Mouse (Mus musculus) E14TG2a.4 (cell line): ENCODE results near the gene Tlr13.
"Not testable (repeated sequence)": the region's sequence is repeated elsewhere in the genome, so short reads cannot be mapped to it uniquely, and the experiment has no call there.

ENCODE experiments used
- H3K27me3 ChIP-seq: 2 replicates; pipeline ENCODE4 v1.6.1; 2014; ENCODE audit warnings: low read length, control low read depth; ENCODE audit not compliant: insufficient read depth
- H3K36me3 ChIP-seq: 2 replicates; pipeline ENCODE4 v1.6.1; 2014; ENCODE audit warnings: low read length, control low read depth; ENCODE audit not compliant: insufficient read depth
- H3K4me1 ChIP-seq: replicated peaks from 2 replicates; pipeline ENCODE4 v1.6.1; 2014; ENCODE audit warnings: low read depth, low read length, control low read depth
- H3K4me3 ChIP-seq: replicated peaks from 2 replicates; pipeline ENCODE4 v1.5.1; 2014; ENCODE audit warnings: mild to moderate bottlenecking, low read length
- H3K9me3 ChIP-seq: 2 replicates; pipeline ENCODE4 v1.6.1; 2014; ENCODE audit warnings: low read length, control low read depth
- CTCF ChIP-seq: conservative IDR thresholded peaks from 2 replicates; pipeline ENCODE4 v1.5.1; 2014; ENCODE audit warnings: low read length
- NANOG ChIP-seq: IDR thresholded peaks from 2 replicates; pipeline ENCODE4 v1.6.1; 2014; ENCODE audit warnings: borderline replicate concordance, low read length, mixed read lengths
- POU5F1 ChIP-seq: IDR thresholded peaks from 2 replicates; pipeline ENCODE4 v1.6.1; 2014; ENCODE audit warnings: low read length, borderline replicate concordance

Tlr13 gene

GRCm38 (mm10) chrX:106190091-106190490, 47.1 kb downstream of the Tlr13 start:
- Histone ChIP-seq H3K36me3 (peaks cover 71% of the 10 kb centered on the region), H3K9me3 (no peaks in the 10 kb centered on the region), H3K27me3 (no peaks in the 10 kb centered on the region), H3K4me1 (peaks cover 32% of the 10 kb centered on the region), H3K4me3 (peak overlapping the region; percentile 93)
- TF ChIP-seq POU5F1 (no peak), CTCF (no peak), NANOG (no peak)

- H3K4me1 ChIP-seq, result peaks cover 34% of the 10 kb centered on the region
- not testable (repeated sequence) for H3K4me3 ChIP-seq, H3K9me3 ChIP-seq, H3K27me3 ChIP-seq
- H3K36me3 ChIP-seq, result peaks cover 95% of the 10 kb centered on the region
These were observed 51.4 kb downstream of the Tlr13 start for GRCm38 (mm10) chrX:106194361-106194760.

- H3K4me3 ChIP-seq, result no peak overlapping the region
These were observed 54.3 kb downstream of the Tlr13 start for GRCm38 (mm10) chrX:106197308-106197707.

GRCm38 (mm10) chrX:106198904-106199303, 55.9 kb downstream of the Tlr13 start:
- H3K4me3 ChIP-seq, result no peak overlapping the region
- H3K36me3 ChIP-seq, result peaks cover 93% of the 10 kb centered on the region
- H3K27me3 ChIP-seq, result no peaks in the 10 kb centered on the region
- no peaks in the 10 kb centered on the region for H3K9me3 ChIP-seq
- no peak for TF ChIP-seq POU5F1
- TF ChIP-seq CTCF, result no peak
- no peak for TF ChIP-seq NANOG
- H3K4me1 ChIP-seq, result peaks cover 13% of the 10 kb centered on the region

More at GRCm38 (mm10) chrX:106197308-106197707, 54.3 kb downstream of the Tlr13 start:
- peaks cover 98% of the 10 kb centered on the region for H3K36me3 ChIP-seq
- H3K4me1 ChIP-seq, result peaks cover 20% of the 10 kb centered on the region
- TF ChIP-seq POU5F1 (no peak), CTCF (peak; percentile 54)
- H3K9me3 ChIP-seq, result no peaks in the 10 kb centered on the region
- H3K27me3 ChIP-seq, result no peaks in the 10 kb centered on the region

- no peak for TF ChIP-seq POU5F1
- no peak for TF ChIP-seq CTCF
- TF ChIP-seq NANOG, result no peak
- Histone ChIP-seq H3K9me3 (no peaks in the 10 kb centered on the region), H3K4me1 (no peaks in the 10 kb centered on the region), H3K27me3 (no peaks in the 10 kb centered on the region), H3K4me3 (no peak overlapping the region), H3K36me3 (peaks cover 21% of the 10 kb centered on the region)
These were observed 66.1 kb downstream of the Tlr13 start for GRCm38 (mm10) chrX:106209100-106209499.
